Mouse (Mus musculus) hindbrain, embryonic 14.5 days (tissue): ENCODE measurements at regions not wholly inside any gene's neighbourhood (a gene's known extent, or its start where the extent isn't known, plus 50 kb on each side); places are given as distances from the start of the nearest gene placed in this dataset.
A peak's percentile ranks its signal among the peaks of the same experiment; 100 is the strongest.

ENCODE experiments used
- ATAC-seq: fragments of 200-750 bp; cut with Nextera tagmentation; 2 replicates; pipeline ENCODE4 v1.8.0; 2017; ENCODE audit warnings: moderate number of reproducible peaks, mild to moderate bottlenecking, moderate TSS enrichment, moderate library complexity; ENCODE audit not compliant: low FRiP score
- DNase-seq: peaks from one replicate; pipeline ENCODE4 v3.0.0-alpha.2; 2015; ENCODE audit warnings: low spot score
- H3K27ac ChIP-seq: fragments of 300-500 bp; sonication (generic); 2 replicates; pipeline ENCODE4 v1.5.1; 2014; ENCODE audit warnings: mild to moderate bottlenecking, moderate library complexity
- H3K27me3 ChIP-seq: fragments of 300-500 bp; sonication (generic); 2 replicates; pipeline ENCODE4 v1.6.1; 2014; ENCODE audit warnings: mild to moderate bottlenecking, low read length, mixed read lengths; ENCODE audit not compliant: control insufficient read depth, insufficient read depth
- H3K36me3 ChIP-seq: fragments of 300-500 bp; sonication (generic); replicated peaks from 2 replicates; pipeline ENCODE4 v1.6.1; 2014; ENCODE audit not compliant: control insufficient read depth, insufficient read depth
- H3K4me1 ChIP-seq: fragments of 300-500 bp; sonication (generic); replicated peaks from 2 replicates; pipeline ENCODE4 v1.6.1; 2014; ENCODE audit warnings: antibody characterized with exemption, low read length, mixed read lengths; ENCODE audit not compliant: control insufficient read depth, insufficient read depth
- H3K4me2 ChIP-seq: fragments of 300-500 bp; sonication (generic); replicated peaks from 2 replicates; pipeline ENCODE4 v1.6.1; 2014; ENCODE audit warnings: mild to moderate bottlenecking, moderate library complexity
- H3K4me3 ChIP-seq: fragments of 300-500 bp; sonication (generic); replicated peaks from 2 replicates; pipeline ENCODE4 v1.5.1; 2014; ENCODE audit warnings: mild to moderate bottlenecking, low read length
- H3K9ac ChIP-seq: fragments of 300-500 bp; sonication (generic); 2 replicates; pipeline ENCODE4 v1.6.1; 2014
- H3K9me3 ChIP-seq: fragments of 300-500 bp; sonication (generic); 2 replicates; pipeline ENCODE4 v1.6.1; 2016; ENCODE audit warnings: low read length; ENCODE audit not compliant: control insufficient read depth
- WGBS: fragments of 180-500 bp; shearing (Covaris S2); extraction: QIAGEN DNeasy Blood & Tissue Kit; methylation state at CpG from one replicate; pipeline ENCODE4 v1.1.7; 2014; 5-methylcytosine and 5-hydroxymethylcytosine counted together

GRCm38 (mm10) chr10:43655082-43655671, 77.1 kb downstream of the Cd24a start:
- H3K9ac ChIP-seq = no peak overlapping the region
- H3K4me2 ChIP-seq = no peak overlapping the region
- 79% methylated on average over 8 of the region's 8 CpGs for WGBS
- H3K4me1 ChIP-seq = no peaks in the 10 kb centered on the region
- no peaks in the 10 kb centered on the region for H3K27me3 ChIP-seq
- H3K27ac ChIP-seq = no peak overlapping the region
- DNase-seq (no peak), ATAC-seq (no peak)
- no peaks in the 10 kb centered on the region for H3K36me3 ChIP-seq
- no peak overlapping the region for H3K4me3 ChIP-seq
- no peaks in the 10 kb centered on the region for H3K9me3 ChIP-seq

GRCm38 (mm10) chr10:43655680-43656079, 77.6 kb downstream of the Cd24a start:
- Histone ChIP-seq H3K4me2 (no peak overlapping the region), H3K4me1 (no peaks in the 10 kb centered on the region), H3K27ac (no peak overlapping the region), H3K36me3 (no peaks in the 10 kb centered on the region), H3K9me3 (no peaks in the 10 kb centered on the region), H3K4me3 (no peak overlapping the region), H3K27me3 (no peaks in the 10 kb centered on the region), H3K9ac (no peak overlapping the region)
- ATAC-seq = no peak
- no peak for DNase-seq
- WGBS = 61% methylated on average over 2 of the region's 2 CpGs

- Histone ChIP-seq H3K4me1 (no peaks in the 10 kb centered on the region), H3K27ac (no peak overlapping the region), H3K9ac (no peak overlapping the region), H3K4me3 (no peak overlapping the region), H3K27me3 (no peaks in the 10 kb centered on the region), H3K9me3 (no peaks in the 10 kb centered on the region), H3K36me3 (no peaks in the 10 kb centered on the region), H3K4me2 (no peak overlapping the region)
- DNase-seq (no peak), ATAC-seq (no peak)
- 59% methylated on average over 2 of the region's 2 CpGs for WGBS
Observed at GRCm38 (mm10) chr10:43656207-43656606, 78.1 kb downstream of the Cd24a start.

- Histone ChIP-seq H3K4me3 (no peak overlapping the region), H3K4me1 (no peaks in the 10 kb centered on the region), H3K36me3 (no peaks in the 10 kb centered on the region), H3K9me3 (no peaks in the 10 kb centered on the region), H3K4me2 (no peak overlapping the region), H3K27ac (no peak overlapping the region), H3K27me3 (no peaks in the 10 kb centered on the region), H3K9ac (no peak overlapping the region)
- WGBS = 92% methylated on average over 8 of the region's 8 CpGs
- ATAC-seq (no peak), DNase-seq (no peak)
Observed at GRCm38 (mm10) chr10:43657501-43658225, 79.6 kb downstream of the Cd24a start.

GRCm38 (mm10) chr10:43658226-43658593, 80.1 kb downstream of the Cd24a start:
- Histone ChIP-seq H3K4me1 (no peaks in the 10 kb centered on the region), H3K27ac (no peak overlapping the region), H3K36me3 (no peaks in the 10 kb centered on the region), H3K9ac (no peak overlapping the region), H3K9me3 (no peaks in the 10 kb centered on the region), H3K4me3 (no peak overlapping the region), H3K4me2 (no peak overlapping the region), H3K27me3 (no peaks in the 10 kb centered on the region)
- ATAC-seq (no peak), DNase-seq (no peak)
- 86% methylated on average over 1 of the region's 1 CpGs for WGBS

GRCm38 (mm10) chr10:43664844-43665243, 86.8 kb downstream of the Cd24a start:
- 80% methylated on average over 4 of the region's 4 CpGs for WGBS
- Histone ChIP-seq H3K4me2 (no peak overlapping the region), H3K4me3 (no peak overlapping the region), H3K27me3 (no peaks in the 10 kb centered on the region), H3K4me1 (no peaks in the 10 kb centered on the region), H3K9ac (no peak overlapping the region), H3K36me3 (no peaks in the 10 kb centered on the region), H3K27ac (no peak overlapping the region), H3K9me3 (no peaks in the 10 kb centered on the region)
- ATAC-seq (no peak), DNase-seq (no peak)

GRCm38 (mm10) chr10:43666262-43667085, 88.4 kb downstream of the Cd24a start:
- ATAC-seq = no peak
- H3K4me3 ChIP-seq = no peak overlapping the region
- H3K36me3 ChIP-seq = no peaks in the 10 kb centered on the region
- H3K27me3 ChIP-seq = no peaks in the 10 kb centered on the region
- 71% methylated on average over 9 of the region's 9 CpGs for WGBS
- no peak for DNase-seq
- no peaks in the 10 kb centered on the region for H3K4me1 ChIP-seq
- H3K9me3 ChIP-seq = no peaks in the 10 kb centered on the region
- no peak overlapping the region for H3K9ac ChIP-seq
- no peak overlapping the region for H3K27ac ChIP-seq
- H3K4me2 ChIP-seq = no peak overlapping the region

GRCm38 (mm10) chr10:43667086-43667690, 89.1 kb downstream of the Cd24a start:
- no peaks in the 10 kb centered on the region for H3K27me3 ChIP-seq

GRCm38 (mm10) chr10:43667732-43668247, 89.7 kb downstream of the Cd24a start:
- no peak overlapping the region for H3K4me3 ChIP-seq
- no peaks in the 10 kb centered on the region for H3K27me3 ChIP-seq
- 82% methylated on average over 11 of the region's 11 CpGs for WGBS
- H3K4me1 ChIP-seq = no peaks in the 10 kb centered on the region
- no peaks in the 10 kb centered on the region for H3K9me3 ChIP-seq
- ATAC-seq (no peak), DNase-seq (no peak)
- H3K4me2 ChIP-seq = 0 out of 2 replicates have a peak overlapping the region, but pooled peaks have one; percentile 10
- no peak overlapping the region for H3K9ac ChIP-seq
- H3K27ac ChIP-seq = no peak overlapping the region
- no peaks in the 10 kb centered on the region for H3K36me3 ChIP-seq

More at GRCm38 (mm10) chr10:43667086-43667690, 89.1 kb downstream of the Cd24a start:
- 66% methylated on average over 25 of the region's 25 CpGs for WGBS
- no peaks in the 10 kb centered on the region for H3K4me1 ChIP-seq
- no peaks in the 10 kb centered on the region for H3K36me3 ChIP-seq
- H3K4me2 ChIP-seq = 0 out of 2 replicates have a peak overlapping the region, but pooled peaks have one; percentile 10
- H3K27ac ChIP-seq = no peak overlapping the region
- H3K4me3 ChIP-seq = no peak overlapping the region
- ATAC-seq = no peak
- DNase-seq = no peak
- no peaks in the 10 kb centered on the region for H3K9me3 ChIP-seq
- H3K9ac ChIP-seq = no peak overlapping the region
